Comparison of ENCODE assay signal across 29 mouse cellular contexts in the genomic region with DNA sequence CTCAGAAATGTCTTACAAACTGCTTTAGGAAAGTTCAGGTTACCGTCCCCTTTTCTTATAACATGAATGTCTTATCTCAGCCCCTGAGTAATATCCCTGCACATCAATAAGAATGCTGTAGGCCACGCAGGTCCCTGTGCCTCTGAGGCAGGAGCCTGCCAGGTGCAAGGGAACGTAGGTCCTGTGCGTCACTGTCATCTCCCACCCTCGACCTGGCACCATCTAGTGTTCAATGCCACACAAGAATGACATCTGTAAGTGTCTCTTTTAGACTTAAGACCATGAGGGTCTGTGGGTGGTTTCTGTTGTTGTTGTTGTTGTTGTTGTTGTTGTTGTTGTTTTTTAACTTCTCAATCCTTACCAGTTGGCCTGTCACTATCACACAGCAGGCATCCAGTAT. TPM values are rescaled to one million over a fixed set of nuclear protein-coding genes. Genes with fewer than 3 reads are reported as not detected.
DNase-seq lines count a peak whose midpoint lies in the region; ATAC-seq lines count a peak whose summit lies in the region.
"Had no signal": no experiment of that assay in that cellular context is flagged by ENCODE, and none has a peak within 500 bp of the region (broad histone marks: within the 10 kb centered on the region; RNA-seq: fewer than 3 reads in every experiment).

No protein-coding gene starts in this region.

- H3K4me2 ChIP-seq in liver, embryonic 11.5 days, result peak overlapping the region; percentile 32
- peak overlapping the region; percentile 12 for H3K4me2 ChIP-seq in liver, embryonic 12.5 days
- H3K4me2 ChIP-seq: embryonic facial prominence, embryonic 15.5 days; forebrain, embryonic 12.5 days; heart, embryonic 12.5 days; hindbrain, embryonic 13.5 days; limb, embryonic 12.5 days; midbrain, embryonic 13.5 days; neural tube, embryonic 15.5 days had no signal

- peaks cover 81% of the 10 kb centered on the region for H3K4me1 ChIP-seq in liver, embryonic 11.5 days (replicated peaks; ENCODE audit: control insufficient read depth, insufficient read depth, low read length)
- peaks cover 97% of the 10 kb centered on the region for H3K4me1 ChIP-seq in liver, embryonic 12.5 days

- H3K36me3 ChIP-seq in liver, embryonic 11.5 days (ENCODE audit: control insufficient read depth, insufficient read depth, low read length), result no peaks in the 10 kb centered on the region
- no peaks in the 10 kb centered on the region for H3K36me3 ChIP-seq in liver, embryonic 12.5 days
- H3K36me3 ChIP-seq: embryonic facial prominence, embryonic 10.5 days; embryonic facial prominence, embryonic 15.5 days; forebrain, embryonic 12.5 days; heart, embryonic 12.5 days; hindbrain, embryonic 13.5 days; limb, embryonic 12.5 days; midbrain, embryonic 13.5 days; neural tube, embryonic 15.5 days had no signal

- peak overlapping the region; percentile 56 for H3K27ac ChIP-seq in liver, embryonic 11.5 days (ENCODE audit: low read depth, low read length)
- peak overlapping the region; percentile 72 for H3K27ac ChIP-seq in liver, embryonic 12.5 days
- H3K27ac ChIP-seq: embryonic facial prominence, embryonic 10.5 days; embryonic facial prominence, embryonic 15.5 days; forebrain, embryonic 12.5 days; hindbrain, embryonic 13.5 days; limb, embryonic 12.5 days; midbrain, embryonic 13.5 days; neural tube, embryonic 15.5 days had no signal

- H3K9ac ChIP-seq in liver, embryonic 11.5 days (ENCODE audit: low read depth, low read length), result 0 out of 2 replicates have a peak overlapping the region, but pooled peaks have one; percentile 27
- H3K9ac ChIP-seq in liver, embryonic 12.5 days, result no peak overlapping the region
- H3K9ac ChIP-seq: embryonic facial prominence, embryonic 15.5 days; forebrain, embryonic 12.5 days; forebrain, postnatal 0 days; heart, embryonic 12.5 days; hindbrain, embryonic 13.5 days; limb, embryonic 12.5 days; midbrain, embryonic 13.5 days; neural tube, embryonic 15.5 days had no signal

- DNase-seq in liver, embryonic 11.5 days (ENCODE audit: low spot score), result no peak
- no peak for DNase-seq in liver
- DNase-seq in thymus, postnatal 4 days, result peak; percentile 56
- DNase-seq in thymus, postnatal 25 days, result no peak
- DNase-seq in cerebellum, adult 8-10 months, result no peak
- no peak for DNase-seq in T-cell, adult 2 months (ENCODE audit: low spot score)
- DNase-seq: adrenal gland, postnatal 25 days; cerebellum, adult 2 months; cerebellum, postnatal 25 days; forebrain, postnatal 0 days; gastrocnemius, postnatal 14 days; heart, adult 11 months; heart, postnatal 4 days; kidney, adult 11 months; kidney, postnatal 14 days; lung, postnatal 36 days; right cerebral cortex, adult 18-20 months; spleen, adult 18-20 months had no signal

- H3K4me3 ChIP-seq in liver, embryonic 11.5 days (ENCODE audit: low read depth, low read length), result no peak overlapping the region
- no peak overlapping the region for H3K4me3 ChIP-seq in liver, embryonic 12.5 days
- H3K4me3 ChIP-seq: embryonic facial prominence, embryonic 10.5 days; embryonic facial prominence, embryonic 15.5 days; forebrain, embryonic 12.5 days; heart, embryonic 12.5 days; hindbrain, embryonic 13.5 days; left cerebral cortex, adult 2 months; limb, embryonic 12.5 days; midbrain, embryonic 13.5 days; neural tube, embryonic 15.5 days had no signal

- no peak for ATAC-seq in liver, embryonic 11.5 days (replicated peaks; ENCODE audit: low FRiP score)
- no peak for ATAC-seq in liver, embryonic 12.5 days
- ATAC-seq: forebrain, postnatal 0 days; inflammation-experienced regulatory T-cells, adult 6 months; midbrain, embryonic 13.5 days had no signal

- 42% methylated on average over 5 of the region's 5 CpGs for WGBS in liver, embryonic 11.5 days
- 20% methylated on average over 5 of the region's 5 CpGs for WGBS in liver, embryonic 12.5 days (ENCODE audit: insufficient replicate concordance)

- H3K9me3 ChIP-seq in liver, embryonic 11.5 days (ENCODE audit: control insufficient read depth, low read length), result no peaks in the 10 kb centered on the region
- no peaks in the 10 kb centered on the region for H3K9me3 ChIP-seq in liver, embryonic 12.5 days (replicated peaks)
- H3K9me3 ChIP-seq: embryonic facial prominence, embryonic 10.5 days; embryonic facial prominence, embryonic 15.5 days; forebrain, embryonic 12.5 days; heart, embryonic 12.5 days; hindbrain, embryonic 13.5 days; limb, embryonic 12.5 days; midbrain, embryonic 13.5 days; neural tube, embryonic 15.5 days had no signal

- no peaks in the 10 kb centered on the region for H3K27me3 ChIP-seq in liver, embryonic 11.5 days (replicated peaks; ENCODE audit: control insufficient read depth, insufficient read depth, low read length)
- H3K27me3 ChIP-seq in liver, embryonic 12.5 days (replicated peaks), result no peaks in the 10 kb centered on the region
- H3K27me3 ChIP-seq: embryonic facial prominence, embryonic 15.5 days; hindbrain, embryonic 13.5 days; limb, embryonic 12.5 days; midbrain, embryonic 13.5 days; neural tube, embryonic 15.5 days had no signal

RNA-seq across cellular contexts. Expression of a gene that starts 56.0 kb away (rescaled TPM):
- 5.4 and 7.0 TPM in 2 replicates for polyA plus RNA-seq in liver, embryonic 11.5 days (2014; fragmentation: Nextera tagmentation; extraction: Ambion mirVana)
- polyA plus RNA-seq in liver, embryonic 12.5 days (2016; fragmentation: Nextera tagmentation; extraction: Ambion mirVana), result 4.6 and 6.0 TPM in 2 replicates
